Mouse (Mus musculus): ENCODE data around the gene Nrf1.

- TF ChIP-seq POLR2A (IDR thresholded peaks at IDR 0.05; ENCODE audit: insufficient read depth, low read length) (no peak), CTCF (IDR thresholded peaks at IDR 0.05; ENCODE audit: low read depth, low read length) (no peak)
Measured at GRCm38 (mm10) chr6:30028358-30028757, 19.4 kb upstream of the Nrf1 start.

Measured in ES-Bruce4 (cell line).